Mouse (Mus musculus) olfactory bulb, adult 2 months (tissue): ENCODE measurements around the gene Hist1h3f. TPM values are rescaled to one million over a fixed set of nuclear protein-coding genes. Genes with fewer than 3 reads are reported as not detected.
"Not testable (repeated sequence)": the region's sequence is repeated elsewhere in the genome, so short reads cannot be mapped to it uniquely, and the experiment has no call there.

Source experiments
- H3K27ac ChIP-seq: fragments of 200-500 bp; 2 replicates; pipeline ENCODE4 v1.5.1; 2012; ENCODE audit warnings: low read depth, low read length; ENCODE audit not compliant: insufficient read depth
- H3K4me1 ChIP-seq: fragments of 200-500 bp; 2 replicates; pipeline ENCODE4 v1.6.1; 2012; ENCODE audit warnings: low read length; ENCODE audit not compliant: control insufficient read depth, insufficient read depth
- H3K4me3 ChIP-seq: fragments of 200-500 bp; 2 replicates; pipeline ENCODE4 v1.5.1; 2012; ENCODE audit warnings: mild to moderate bottlenecking, low read depth, low read length, moderate library complexity; ENCODE audit not compliant: insufficient read depth
- CTCF ChIP-seq: fragments of 200-500 bp; IDR thresholded peaks from 2 replicates; pipeline ENCODE4 v1.5.1; 2012; ENCODE audit warnings: low read depth, mild to moderate bottlenecking, low read length, moderate library complexity; ENCODE audit not compliant: insufficient read depth
- POLR2A ChIP-seq: fragments of 200-500 bp; IDR thresholded peaks from 2 replicates; pipeline ENCODE4 v1.6.1; 2012; ENCODE audit warnings: mild to moderate bottlenecking, low read depth, low read length, moderate library complexity; ENCODE audit not compliant: insufficient read depth
- WGBS: fragments of 180-500 bp; shearing (Covaris S2); methylation state at CpG from one replicate; pipeline ENCODE4 v1.1.7; 2018; 5-methylcytosine and 5-hydroxymethylcytosine counted together
- polyA plus RNA-seq: library from polyadenylated mRNA; stranded (reverse); fragments of >200 nt; gene quantifications from 2 replicates; pipeline ENCODE4 v1.2.4, GENCODE M21; 2012; ENCODE audit warnings: low replicate concordance; ENCODE audit not compliant: missing spikeins, insufficient read depth, insufficient read length

Hist1h3f gene
- polyA plus RNA-seq, 1 experiment: not detected

DNA sequence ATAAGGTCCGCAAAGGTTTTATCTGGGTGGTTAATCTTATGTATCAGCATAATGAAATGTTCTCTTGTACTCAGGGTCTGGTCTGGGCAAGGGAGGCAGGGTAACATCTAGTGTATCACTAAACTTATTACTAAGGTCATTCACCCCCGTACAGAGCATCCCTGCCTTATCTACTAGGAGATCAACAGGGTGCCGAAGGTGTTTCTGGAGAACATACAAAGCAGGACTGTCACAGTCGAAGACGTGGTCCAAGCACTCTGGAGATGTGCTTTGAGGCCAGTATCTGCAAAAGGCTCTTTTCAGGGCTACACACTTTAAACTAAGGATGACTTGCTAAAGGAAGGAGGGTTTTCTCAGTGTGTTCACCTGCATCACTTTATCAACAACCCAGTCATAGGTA lies 2.8 kb downstream of the Hist1h3f start:
- WGBS: 77% methylated on average over 5 of the region's 5 CpGs
- no peak overlapping the region for H3K27ac ChIP-seq
- H3K4me3 ChIP-seq: no peak overlapping the region
- TF ChIP-seq POLR2A: no peak
- no peak for TF ChIP-seq CTCF
- H3K4me1 ChIP-seq: no peaks in the 10 kb centered on the region

- H3K4me3 ChIP-seq: no peak overlapping the region
- H3K27ac ChIP-seq: no peak overlapping the region
- 7% methylated on average over 3 of the region's 3 CpGs for WGBS
- peaks cover 3% of the 10 kb centered on the region; the same call in 1 of the 2 replicates for H3K4me1 ChIP-seq
- TF ChIP-seq CTCF: no peak
- TF ChIP-seq POLR2A: no peak
These were observed 6.9 kb downstream of the Hist1h3f start for GRCm38 (mm10) chr13:23550761-23551145.

- H3K27ac ChIP-seq: peak within 1 kb of the TSS; percentile 82
- under 1% methylated on average over 47 of the region's 47 CpGs for WGBS
- H3K4me1 ChIP-seq: not testable (repeated sequence)
- peak; percentile 78 for TF ChIP-seq POLR2A
- peak within 1 kb of the TSS; percentile 53 for H3K4me3 ChIP-seq
These were observed 7.4 kb downstream of the Hist1h3f start, which contains the start of gene Hist1h4f for GRCm38 (mm10) chr13:23551146-23551834. TSS of gene Hist1h4f (minus strand) at chr13:23551648.

DNA sequence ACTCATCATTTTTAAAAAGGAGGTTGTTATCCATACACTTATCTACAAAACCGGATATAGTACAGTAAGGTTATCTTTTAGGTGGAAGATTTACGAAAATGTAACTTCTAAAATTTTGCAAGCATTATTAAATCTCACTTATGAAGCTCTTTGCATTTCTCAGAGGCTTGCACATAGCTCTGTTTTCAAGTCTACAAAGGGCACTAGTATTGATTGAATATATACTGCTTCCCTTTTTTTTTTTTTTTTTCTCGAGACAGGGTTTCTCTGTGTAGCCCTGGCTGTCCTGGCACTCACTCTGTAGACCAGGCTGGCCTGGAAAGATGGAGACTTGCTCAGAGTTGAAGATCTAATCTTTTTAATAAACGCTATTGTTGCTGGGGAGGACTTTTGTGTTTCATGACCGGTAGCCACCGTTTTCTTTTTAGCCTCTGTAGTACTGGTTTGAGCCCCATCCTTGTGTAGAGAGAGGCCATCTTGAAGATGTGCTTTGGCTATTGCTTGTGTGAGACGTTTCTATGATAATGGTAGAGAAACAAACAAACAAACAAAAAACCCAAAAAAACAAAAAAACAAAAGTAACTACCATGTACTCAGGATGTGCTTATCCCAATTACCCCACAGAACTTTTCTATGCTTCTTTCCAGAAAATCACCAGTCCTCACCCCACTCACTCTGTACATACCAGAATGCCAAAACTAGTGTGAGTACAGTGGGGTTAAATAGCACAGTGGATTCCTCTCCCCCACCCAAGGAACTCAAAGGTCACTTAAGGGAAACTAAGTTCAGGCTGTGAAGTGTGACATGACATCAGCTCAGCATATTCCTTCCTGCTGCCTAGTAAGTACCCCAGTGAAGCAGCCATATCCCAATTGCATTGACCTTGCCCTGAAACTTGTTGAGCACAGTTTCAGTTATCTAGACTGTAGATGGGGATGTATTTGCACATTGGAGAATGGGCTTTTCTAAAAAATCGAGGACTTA lies 8.4 kb downstream of the Hist1h3f start:
- 36% methylated on average over 8 of the region's 8 CpGs for WGBS
- Histone ChIP-seq H3K27ac (no peak overlapping the region), H3K4me3 (no peak overlapping the region), H3K4me1 (peaks cover 3% of the 10 kb centered on the region; the same call in 1 of the 2 replicates)
- TF ChIP-seq CTCF (no peak), POLR2A (no peak)

- TF ChIP-seq CTCF: no peak
- TF ChIP-seq POLR2A: no peak
- Histone ChIP-seq H3K27ac (no peak within 1 kb of the TSS), H3K4me1 (peaks cover 3% of the 10 kb centered on the region; the same call in 1 of the 2 replicates), H3K4me3 (no peak within 1 kb of the TSS)
These were observed 9.1 kb downstream of the Hist1h3f start, which contains the start of gene Hist1h1d for GRCm38 (mm10) chr13:23552962-23553361. TSS of gene Hist1h1d (plus strand) at chr13:23553262.

DNA sequence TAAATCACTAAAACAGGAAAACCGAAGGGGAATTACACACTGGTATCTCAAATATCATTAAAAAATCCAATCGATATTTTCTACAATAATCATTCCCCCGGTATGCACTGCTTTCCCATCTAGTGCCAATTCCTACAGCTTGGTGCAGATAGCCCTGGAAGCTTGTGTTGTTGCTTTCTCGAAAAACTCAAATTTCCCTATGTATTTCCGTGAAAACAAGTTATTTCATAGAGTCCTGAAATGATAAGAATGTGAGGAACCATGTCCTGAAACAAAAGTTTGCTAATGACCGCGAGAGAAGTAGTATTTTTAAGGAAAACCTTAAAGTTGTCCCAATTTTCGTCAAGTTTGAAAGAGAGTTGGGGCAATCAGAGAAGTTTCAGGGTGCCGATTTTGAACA lies 10.5 kb downstream of the Hist1h3f start:
- Histone ChIP-seq H3K27ac (no peak overlapping the region), H3K4me3 (no peak overlapping the region), H3K4me1 (peaks cover 3% of the 10 kb centered on the region; the same call in 1 of the 2 replicates)
- TF ChIP-seq POLR2A: no peak
- TF ChIP-seq CTCF: no peak
- 14% methylated on average over 9 of the region's 9 CpGs for WGBS

- peak overlapping the region; percentile 71 for H3K27ac ChIP-seq
- WGBS: under 1% methylated on average over 54 of the region's 54 CpGs
- peak overlapping the region; percentile 60 for H3K4me3 ChIP-seq
- H3K4me1 ChIP-seq: peaks cover 3% of the 10 kb centered on the region; the same call in 1 of the 2 replicates
- peak; percentile 48; the same call in 1 of the 2 replicates for TF ChIP-seq POLR2A
- TF ChIP-seq CTCF: no peak
These were observed 11.3 kb downstream of the Hist1h3f start for GRCm38 (mm10) chr13:23554925-23555838.

DNA sequence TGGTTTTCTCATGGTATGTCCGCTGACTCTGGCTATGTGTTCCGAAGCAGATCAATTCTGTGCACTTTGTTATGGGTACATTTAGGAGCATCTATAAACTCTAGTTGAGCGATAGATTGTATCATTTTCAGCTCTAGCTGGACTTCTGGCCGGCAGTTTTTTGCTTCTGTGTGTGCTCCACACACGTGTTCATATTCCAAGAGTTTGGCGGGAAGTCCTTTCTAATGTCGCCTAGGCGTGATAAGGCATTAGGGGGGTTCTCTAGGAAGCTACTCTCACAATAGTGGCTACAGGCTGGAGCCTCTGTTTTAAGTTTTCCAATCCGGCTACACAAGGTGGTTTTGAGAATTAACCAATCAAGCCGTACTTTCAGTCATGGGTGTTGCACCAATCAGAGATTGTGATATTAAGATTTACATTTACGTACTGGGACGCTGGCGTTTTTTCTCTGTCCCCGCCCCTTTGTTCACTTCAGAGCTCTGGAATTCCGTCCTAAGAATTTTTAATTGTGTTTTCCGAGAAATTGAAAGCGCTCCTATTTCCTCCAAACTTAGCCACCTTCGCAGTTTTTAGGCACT lies 12.1 kb downstream of the Hist1h3f start:
- Histone ChIP-seq H3K4me3 (peak overlapping the region; percentile 60), H3K4me1 (peaks cover 3% of the 10 kb centered on the region; the same call in 1 of the 2 replicates), H3K27ac (peak overlapping the region; percentile 85)
- under 1% methylated on average over 18 of the region's 18 CpGs for WGBS
- TF ChIP-seq POLR2A: no peak
- no peak for TF ChIP-seq CTCF
